Mouse (Mus musculus) spleen, adult 2 months (tissue): Measurements from ENCODE around the gene E2f4. TPM values are rescaled to one million over a fixed set of nuclear protein-coding genes. Genes with fewer than 3 reads are reported as not detected.

Experiments used
- DNase-seq, 2 experiments: peaks; one replicate each; pipeline versions ENCODE4 v3.0.0 to v3.0.0-alpha.2; 2012 to 2021; ENCODE audit warnings: low spot score in 2 of 2, low read depth in 1 of 2
- H3K27ac ChIP-seq: fragments of 200-500 bp; 2 replicates; pipeline ENCODE4 v1.5.1; 2012; ENCODE audit warnings: low read length, inconsistent platforms; ENCODE audit not compliant: insufficient read depth
- H3K27me3 ChIP-seq: fragments of 200-500 bp; 2 replicates; pipeline ENCODE4 v1.6.1; 2012; ENCODE audit warnings: mild to moderate bottlenecking, moderate library complexity, low read length, inconsistent platforms; ENCODE audit not compliant: control insufficient read depth, insufficient read depth
- H3K36me3 ChIP-seq: fragments of 200-500 bp; 2 replicates; pipeline ENCODE4 v1.6.1; 2012; ENCODE audit warnings: mild to moderate bottlenecking, low read length, inconsistent platforms; ENCODE audit not compliant: control insufficient read depth, insufficient read depth
- H3K4me1 ChIP-seq: fragments of 200-500 bp; 2 replicates; pipeline ENCODE4 v1.6.1; 2011; ENCODE audit warnings: inconsistent platforms; ENCODE audit not compliant: control insufficient read depth, insufficient read depth, insufficient read length
- H3K4me3 ChIP-seq: fragments of 200-500 bp; 2 replicates; pipeline ENCODE4 v1.5.1; 2011; ENCODE audit warnings: mild to moderate bottlenecking, inconsistent platforms; ENCODE audit not compliant: insufficient read depth, insufficient read length; ENCODE audit errors: extremely low read depth
- CTCF ChIP-seq: fragments of 200-500 bp; IDR thresholded peaks from 2 replicates; pipeline ENCODE4 v1.5.1; 2011; ENCODE audit warnings: mild to moderate bottlenecking, inconsistent platforms; ENCODE audit not compliant: insufficient read depth, insufficient read length, insufficient replicate concordance; ENCODE audit errors: extremely low read depth
- POLR2A ChIP-seq: fragments of 200-500 bp; IDR thresholded peaks from 2 replicates; pipeline ENCODE4 v1.6.1; 2011; ENCODE audit warnings: low read depth, low read length, inconsistent platforms
- WGBS: fragments of 180-500 bp; shearing (Covaris S2); methylation state at CpG from one replicate; pipeline ENCODE4 v1.1.7; 2018; 5-methylcytosine and 5-hydroxymethylcytosine counted together
- polyA plus RNA-seq: library from polyadenylated mRNA; depleted of rRNA; stranded (reverse); fragments of >200 nt; gene quantifications from 2 replicates; pipeline ENCODE4 v1.2.3, GENCODE M21; 2012

Gene E2f4
- polyA plus RNA-seq, 1 experiment: 165 TPM

GRCm38 (mm10) chr8:105263244-105263912, 34.1 kb upstream of the E2f4 start:
- no peak overlapping the region for H3K27ac ChIP-seq
- no peak for DNase-seq
- 58% methylated on average over 16 of the region's 16 CpGs for WGBS
- peak overlapping the region; percentile 96; the same call in 1 of the 2 replicates for H3K4me3 ChIP-seq
- no peaks in the 10 kb centered on the region for H3K27me3 ChIP-seq
- peaks cover 2% of the 10 kb centered on the region for H3K36me3 ChIP-seq
- no peak for TF ChIP-seq POLR2A
- no peak for TF ChIP-seq CTCF
- H3K4me1 ChIP-seq: peaks cover 23% of the 10 kb centered on the region

GRCm38 (mm10) chr8:105264024-105264982, 33.2 kb upstream of the E2f4 start, which contains the start of the genes Tradd and Fbxl8:
Tradd (minus strand) TSS chr8:105264609.
Fbxl8 (plus strand) TSS chr8:105264648.
- H3K4me3 ChIP-seq: peak within 1 kb of the TSS; percentile 96
- TF ChIP-seq POLR2A: peak; percentile 71
- TF ChIP-seq CTCF: no peak
- H3K4me1 ChIP-seq: peaks cover 28% of the 10 kb centered on the region
- WGBS: 1% methylated on average over 54 of the region's 54 CpGs
- H3K27me3 ChIP-seq: no peaks in the 10 kb centered on the region
- peak; percentile 22 to 77 for DNase-seq
- peak within 1 kb of the TSS; percentile 69 for H3K27ac ChIP-seq
- peaks cover 4% of the 10 kb centered on the region for H3K36me3 ChIP-seq

GRCm38 (mm10) chr8:105265128-105265527, 32.3 kb upstream of the E2f4 start:
- H3K27me3 ChIP-seq: 0 out of 2 replicates have a peak, but pooled peaks cover 4% of the 10 kb centered on the region
- H3K4me1 ChIP-seq: peaks cover 21% of the 10 kb centered on the region
- peak; percentile 52 to 58 for DNase-seq
- H3K27ac ChIP-seq: peak overlapping the region; percentile 59
- TF ChIP-seq CTCF: no peak
- no peak for TF ChIP-seq POLR2A
- WGBS: under 1% methylated on average over 10 of the region's 10 CpGs
- peaks cover 4% of the 10 kb centered on the region for H3K36me3 ChIP-seq
- H3K4me3 ChIP-seq: peak overlapping the region; percentile 96

- Histone ChIP-seq H3K4me1 (peaks cover 15% of the 10 kb centered on the region), H3K27me3 (0 out of 2 replicates have a peak, but pooled peaks cover 4% of the 10 kb centered on the region), H3K4me3 (no peak overlapping the region), H3K36me3 (peaks cover 4% of the 10 kb centered on the region), H3K27ac (peak overlapping the region; percentile 34; the same call in 1 of the 2 replicates)
- 24% methylated on average over 13 of the region's 13 CpGs for WGBS
- DNase-seq: peak in 1 of 2 experiments; percentile 64
- TF ChIP-seq CTCF: no peak
- TF ChIP-seq POLR2A: no peak
Observed at GRCm38 (mm10) chr8:105266775-105267174, 30.7 kb upstream of the E2f4 start.

GRCm38 (mm10) chr8:105268342-105269074, 29.0 kb upstream of the E2f4 start:
- TF ChIP-seq POLR2A (no peak), CTCF (no peak)
- Histone ChIP-seq H3K4me3 (no peak overlapping the region), H3K4me1 (peaks cover 15% of the 10 kb centered on the region), H3K27ac (no peak overlapping the region), H3K36me3 (peaks cover 4% of the 10 kb centered on the region), H3K27me3 (0 out of 2 replicates have a peak, but pooled peaks cover 5% of the 10 kb centered on the region)
- DNase-seq: no peak
- WGBS: 63% methylated on average over 65 of the region's 65 CpGs

GRCm38 (mm10) chr8:105269075-105269458, 28.4 kb upstream of the E2f4 start:
- TF ChIP-seq CTCF (no peak), POLR2A (no peak)
- no peak overlapping the region for H3K27ac ChIP-seq
- H3K27me3 ChIP-seq: 0 out of 2 replicates have a peak, but pooled peaks cover 5% of the 10 kb centered on the region
- 42% methylated on average over 10 of the region's 10 CpGs for WGBS
- peak overlapping the region; percentile 37; the same call in 1 of the 2 replicates for H3K4me3 ChIP-seq
- no peak for DNase-seq
- H3K4me1 ChIP-seq: peaks cover 15% of the 10 kb centered on the region
- H3K36me3 ChIP-seq: peaks cover 4% of the 10 kb centered on the region
